Mouse (Mus musculus) MEL (cell line): ENCODE results near the gene Hdac2.

Experiments
- CHD2 ChIP-seq: IDR thresholded peaks from 2 replicates; pipeline ENCODE4 v1.6.1; 2011; ENCODE audit warnings: low read length, improper control_type of control experiment
- CTCF ChIP-seq, 3 experiments: IDR thresholded peaks in 2 of 3; conservative IDR thresholded peaks in 1 of 3; 2 replicates each; pipeline ENCODE4 v1.5.1; 2011 to 2012; ENCODE audit warnings: low read length in 3 of 3, low read depth in 2 of 3, mild to moderate bottlenecking in 2 of 3, improper control_type of control experiment in 1 of 3, inconsistent platforms in 1 of 3, mixed read lengths in 1 of 3, moderate library complexity in 1 of 3; ENCODE audit not compliant: control insufficient read depth in 1 of 3, insufficient read depth in 1 of 3, poor library complexity in 1 of 3, severe bottlenecking in 1 of 3
- ETS1 ChIP-seq: IDR thresholded peaks from 2 replicates; pipeline ENCODE4 v1.6.1; 2012; ENCODE audit warnings: low read depth, mild to moderate bottlenecking, inconsistent platforms, low read length, improper control_type of control experiment, moderate library complexity
- POLR2A ChIP-seq, 2 experiments: IDR thresholded peaks; 2 replicates each; pipeline ENCODE4 v1.6.1; 2011 to 2012; ENCODE audit warnings: low read length in 2 of 2, mild to moderate bottlenecking in 2 of 2, control low read depth in 1 of 2, improper control_type of control experiment in 1 of 2, low read depth in 1 of 2, moderate library complexity in 1 of 2; ENCODE audit not compliant: control insufficient read depth in 1 of 2, insufficient read depth in 1 of 2, poor library complexity in 1 of 2
- SMC3 ChIP-seq: IDR thresholded peaks from 2 replicates; pipeline ENCODE4 v1.6.1; 2011; ENCODE audit warnings: low read depth, low read length, improper control_type of control experiment
- TCF12 ChIP-seq: IDR thresholded peaks from 2 replicates; pipeline ENCODE4 v1.6.1; 2014; ENCODE audit warnings: low read depth, mild to moderate bottlenecking, inconsistent platforms, low read length, improper control_type of control experiment, moderate library complexity
- ZC3H11A ChIP-seq: IDR thresholded peaks from 2 replicates; pipeline ENCODE4 v1.6.1; 2012; ENCODE audit warnings: low read depth, mild to moderate bottlenecking, inconsistent platforms, low read length, improper control_type of control experiment

DNA sequence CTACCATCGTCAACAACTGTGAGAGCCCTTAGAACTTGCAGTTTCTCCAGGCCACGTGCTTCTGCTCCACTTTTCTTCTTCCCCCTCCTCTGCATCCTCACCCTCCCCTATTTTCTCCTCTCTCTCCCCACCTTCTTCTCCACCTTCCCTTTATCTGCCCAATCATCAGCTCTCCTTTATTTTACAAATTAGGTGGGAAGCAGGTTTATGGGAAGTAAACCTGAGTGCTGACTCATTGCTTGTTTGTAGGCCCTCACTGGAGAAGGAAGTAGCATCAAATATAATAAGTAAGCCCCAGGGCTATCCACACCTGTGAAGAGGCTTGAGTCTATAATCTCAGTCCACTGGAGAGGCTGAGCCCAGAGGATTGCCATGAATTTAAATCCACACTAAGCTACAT, 26.5 kb downstream of the Hdac2 start:
- TF ChIP-seq ZC3H11A (no peak), CTCF (IDR thresholded peaks at IDR 0.05 in 2 of 3, conservative IDR thresholded peaks at IDR 0.05 in 1 of 3; ENCODE audit: control insufficient read depth in 1 of 3, insufficient read depth in 1 of 3, low read depth in 2 of 3, low read length in 3 of 3, poor library complexity in 1 of 3, severe bottlenecking in 1 of 3) (no peak), CHD2 (no peak), POLR2A (IDR thresholded peaks at IDR 0.05; ENCODE audit: control insufficient read depth in 1 of 2, insufficient read depth in 1 of 2, low read depth in 1 of 2, low read length in 2 of 2, poor library complexity in 1 of 2) (no peak), ETS1 (no peak), TCF12 (no peak), SMC3 (no peak)
